Mouse (Mus musculus) bone marrow macrophage, adult 2 months (primary cell): ENCODE data around the gene Gm20708.

Source experiments
- CTCF ChIP-seq: IDR thresholded peaks from 2 replicates; pipeline ENCODE4 v1.5.1; 2012; ENCODE audit warnings: low read depth, mild to moderate bottlenecking, low read length, moderate library complexity
- POLR2A ChIP-seq: IDR thresholded peaks from 2 replicates; pipeline ENCODE4 v1.6.1; 2012; ENCODE audit warnings: mild to moderate bottlenecking, low read depth, low read length, borderline replicate concordance

DNA sequence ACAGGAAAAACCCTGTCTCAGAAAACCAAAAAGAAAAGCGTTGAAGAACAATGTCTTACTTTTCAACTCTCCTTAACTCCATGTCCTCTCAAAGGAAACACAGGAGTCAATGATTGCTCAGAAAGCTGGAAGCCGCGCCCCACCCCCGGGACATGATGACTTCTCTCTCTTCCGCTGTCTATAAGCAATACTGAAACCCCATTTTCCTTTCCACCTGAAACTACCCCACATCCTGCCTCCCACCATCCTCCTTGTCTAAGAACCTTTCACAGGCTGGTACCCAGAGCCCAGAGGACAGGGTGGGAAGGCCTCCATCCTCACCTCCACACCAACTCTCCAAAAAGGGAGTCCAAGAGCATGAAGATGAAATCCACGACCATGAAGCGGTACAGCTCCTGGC, 37.1 kb upstream of the Gm20708 start:
- TF ChIP-seq CTCF: no peak
- no peak for TF ChIP-seq POLR2A
